Mouse (Mus musculus) hindbrain, embryonic 16.5 days (tissue): ENCODE measurements around the gene Cldn14. TPM values are rescaled to one million over a fixed set of nuclear protein-coding genes. Genes with fewer than 3 reads are reported as not detected.

Experiments
- ATAC-seq: fragments of 200-750 bp; cut with Nextera tagmentation; 2 replicates; pipeline ENCODE4 v1.8.0; 2017; ENCODE audit warnings: moderate TSS enrichment, moderate library complexity
- H3K27ac ChIP-seq: fragments of 300-500 bp; sonication (generic); 2 replicates; pipeline ENCODE4 v1.5.1; 2014; ENCODE audit warnings: low read depth, mild to moderate bottlenecking, control low read depth, low read length, moderate library complexity
- H3K27me3 ChIP-seq: fragments of 300-500 bp; sonication (generic); replicated peaks from 2 replicates; pipeline ENCODE4 v1.6.1; 2014; ENCODE audit warnings: low read length; ENCODE audit not compliant: control insufficient read depth, insufficient read depth
- H3K36me3 ChIP-seq: fragments of 300-500 bp; sonication (generic); 2 replicates; pipeline ENCODE4 v1.6.1; 2014; ENCODE audit warnings: mild to moderate bottlenecking, low read length, moderate library complexity, mixed read lengths; ENCODE audit not compliant: control insufficient read depth, insufficient read depth
- H3K4me1 ChIP-seq: fragments of 300-500 bp; sonication (generic); 2 replicates; pipeline ENCODE4 v1.6.1; 2014; ENCODE audit warnings: low read depth, low read length; ENCODE audit not compliant: control insufficient read depth, insufficient read depth
- H3K4me2 ChIP-seq: fragments of 300-500 bp; sonication (generic); 2 replicates; pipeline ENCODE4 v1.6.1; 2014; ENCODE audit warnings: mild to moderate bottlenecking, low read length, control low read depth, moderate library complexity
- H3K4me3 ChIP-seq: fragments of 300-500 bp; sonication (generic); 2 replicates; pipeline ENCODE4 v1.5.1; 2014; ENCODE audit warnings: mild to moderate bottlenecking, low read length, control low read depth, moderate library complexity
- H3K9ac ChIP-seq: fragments of 300-500 bp; sonication (generic); 2 replicates; pipeline ENCODE4 v1.6.1; 2014; ENCODE audit warnings: low read depth, mild to moderate bottlenecking, control low read depth, low read length, moderate library complexity
- H3K9me3 ChIP-seq: fragments of 300-500 bp; sonication (generic); 2 replicates; pipeline ENCODE4 v1.6.1; 2014; ENCODE audit warnings: mild to moderate bottlenecking, low read length, moderate library complexity; ENCODE audit not compliant: control insufficient read depth
- WGBS: fragments of 180-500 bp; shearing (Covaris S2); extraction: QIAGEN DNeasy Blood & Tissue Kit; methylation state at CpG from one replicate; pipeline ENCODE4 v1.1.7; 2014; 5-methylcytosine and 5-hydroxymethylcytosine counted together
- polyA plus RNA-seq: library from polyadenylated mRNA; unstranded; fragments of >200 nt; fragmentation: Nextera tagmentation; extraction: Ambion mirVana; gene quantifications from 2 replicates; pipeline ENCODE4 v1.2.1, GENCODE M21; 2015

Gene Cldn14
- polyA plus RNA-seq, 1 experiment from 2014 or later, result not detected

- no peak for ATAC-seq
- Histone ChIP-seq H3K27me3 (no peaks in the 10 kb centered on the region; the same call in 1 of the 2 replicates), H3K9ac (no peak overlapping the region), H3K27ac (no peak overlapping the region), H3K4me2 (no peak overlapping the region), H3K4me3 (no peak overlapping the region), H3K4me1 (no peaks in the 10 kb centered on the region), H3K9me3 (no peaks in the 10 kb centered on the region), H3K36me3 (no peaks in the 10 kb centered on the region)
- WGBS, result 77% methylated on average over 6 of the region's 6 CpGs
Observed at GRCm38 (mm10) chr16:93944301-93944700, 64.3 kb downstream of the Cldn14 start.

GRCm38 (mm10) chr16:93942796-93943502 lies 65.7 kb downstream of the Cldn14 start:
- no peak overlapping the region for H3K4me3 ChIP-seq
- no peaks in the 10 kb centered on the region for H3K36me3 ChIP-seq
- no peaks in the 10 kb centered on the region; the same call in 1 of the 2 replicates for H3K27me3 ChIP-seq
- no peak for ATAC-seq
- peaks cover 2% of the 10 kb centered on the region; the same call in 1 of the 2 replicates for H3K4me1 ChIP-seq
- no peaks in the 10 kb centered on the region for H3K9me3 ChIP-seq
- H3K27ac ChIP-seq, result no peak overlapping the region
- 97% methylated on average over 10 of the region's 10 CpGs for WGBS
- H3K9ac ChIP-seq, result no peak overlapping the region
- no peak overlapping the region for H3K4me2 ChIP-seq

GRCm38 (mm10) chr16:93941781-93942567 lies 66.7 kb downstream of the Cldn14 start:
- ATAC-seq, result no peak
- H3K4me3 ChIP-seq, result no peak overlapping the region
- H3K9ac ChIP-seq, result no peak overlapping the region
- no peak overlapping the region for H3K27ac ChIP-seq
- 66% methylated on average over 10 of the region's 10 CpGs for WGBS
- peaks cover 2% of the 10 kb centered on the region; the same call in 1 of the 2 replicates for H3K4me1 ChIP-seq
- no peaks in the 10 kb centered on the region; the same call in 1 of the 2 replicates for H3K27me3 ChIP-seq
- no peak overlapping the region for H3K4me2 ChIP-seq
- no peaks in the 10 kb centered on the region for H3K9me3 ChIP-seq
- no peaks in the 10 kb centered on the region for H3K36me3 ChIP-seq

DNA sequence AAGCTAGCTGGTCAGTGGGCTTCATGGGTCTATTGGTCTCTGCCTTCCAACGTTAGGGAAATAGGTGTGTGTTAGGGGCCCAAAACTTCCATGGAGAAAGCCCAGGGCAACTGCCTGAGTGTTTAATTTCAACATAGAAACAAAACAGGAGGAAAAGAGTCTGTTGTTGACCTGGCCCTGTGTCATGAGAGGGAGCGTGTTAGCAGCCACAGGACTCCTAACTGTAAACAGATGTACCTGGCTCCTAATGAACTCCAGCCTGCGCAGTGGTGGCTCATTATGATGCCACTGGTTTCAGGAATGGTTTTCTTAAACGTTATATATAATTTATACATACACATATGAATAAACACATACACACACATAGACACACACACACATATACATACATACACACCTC lies 68.7 kb downstream of the Cldn14 start:
- H3K9ac ChIP-seq, result no peak overlapping the region
- no peak overlapping the region for H3K4me3 ChIP-seq
- 85% methylated on average over 4 of the region's 4 CpGs for WGBS
- H3K4me1 ChIP-seq, result peaks cover 2% of the 10 kb centered on the region; the same call in 1 of the 2 replicates
- H3K9me3 ChIP-seq, result no peaks in the 10 kb centered on the region
- peaks cover 8% of the 10 kb centered on the region for H3K27me3 ChIP-seq
- H3K36me3 ChIP-seq, result no peaks in the 10 kb centered on the region
- no peak overlapping the region for H3K27ac ChIP-seq
- no peak overlapping the region for H3K4me2 ChIP-seq
- no peak for ATAC-seq

DNA sequence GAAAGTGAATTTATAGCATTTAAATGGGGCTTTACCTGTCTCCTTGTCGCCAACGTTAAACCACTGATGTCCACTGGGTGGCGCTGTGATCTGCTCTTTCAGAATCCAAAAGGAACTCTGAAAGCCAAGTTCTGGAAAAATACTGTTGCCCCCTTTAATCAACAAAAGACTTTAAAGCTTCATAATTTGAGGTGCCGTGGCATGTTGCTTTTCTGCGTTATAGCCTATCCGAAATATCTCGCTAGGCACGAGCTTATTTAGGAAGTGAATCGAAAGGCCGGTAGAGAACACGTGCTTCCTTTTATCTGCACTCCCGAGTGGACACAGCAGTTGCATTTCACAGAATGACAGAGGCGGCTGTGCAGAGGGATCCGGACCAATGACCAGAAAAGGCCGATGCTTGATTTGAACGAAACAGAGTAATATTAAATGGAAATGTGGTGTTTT lies 70.2 kb downstream of the Cldn14 start:
- Histone ChIP-seq H3K27me3 (peaks cover 13% of the 10 kb centered on the region), H3K9me3 (no peaks in the 10 kb centered on the region), H3K9ac (peak overlapping the region; percentile 43; the same call in 1 of the 2 replicates), H3K4me2 (peak overlapping the region; percentile 60), H3K4me3 (peak overlapping the region; percentile 32), H3K36me3 (no peaks in the 10 kb centered on the region), H3K27ac (no peak overlapping the region), H3K4me1 (peaks cover 2% of the 10 kb centered on the region; the same call in 1 of the 2 replicates)
- no peak for ATAC-seq
- WGBS, result 10% methylated on average over 16 of the region's 16 CpGs

DNA sequence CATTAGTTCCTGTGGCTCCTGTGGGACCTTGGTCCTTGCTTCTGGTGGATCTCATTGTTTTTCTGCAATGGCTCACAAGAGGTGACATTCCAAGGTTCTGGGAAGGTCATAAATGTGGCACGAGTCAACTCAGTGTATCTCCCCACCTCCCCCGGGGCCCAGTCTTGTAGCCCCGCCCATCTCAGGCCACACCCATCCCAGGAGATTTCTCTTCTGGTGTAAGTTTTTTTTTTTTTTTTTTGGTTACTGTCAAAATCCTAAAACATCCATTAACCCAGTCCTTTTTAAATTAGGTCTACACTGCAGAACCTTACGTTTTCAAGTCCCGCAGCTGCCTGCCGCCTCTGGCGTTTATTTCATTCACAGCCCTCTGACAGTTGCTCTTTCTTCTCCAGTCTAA lies 73.6 kb downstream of the Cldn14 start:
- no peak overlapping the region for H3K9ac ChIP-seq
- no peaks in the 10 kb centered on the region for H3K36me3 ChIP-seq
- peaks cover 13% of the 10 kb centered on the region for H3K27me3 ChIP-seq
- no peak for ATAC-seq
- WGBS, result 21% methylated on average over 7 of the region's 7 CpGs
- H3K9me3 ChIP-seq, result no peaks in the 10 kb centered on the region
- peaks cover 2% of the 10 kb centered on the region; the same call in 1 of the 2 replicates for H3K4me1 ChIP-seq
- no peak overlapping the region for H3K4me2 ChIP-seq
- no peak overlapping the region for H3K4me3 ChIP-seq
- H3K27ac ChIP-seq, result no peak overlapping the region

DNA sequence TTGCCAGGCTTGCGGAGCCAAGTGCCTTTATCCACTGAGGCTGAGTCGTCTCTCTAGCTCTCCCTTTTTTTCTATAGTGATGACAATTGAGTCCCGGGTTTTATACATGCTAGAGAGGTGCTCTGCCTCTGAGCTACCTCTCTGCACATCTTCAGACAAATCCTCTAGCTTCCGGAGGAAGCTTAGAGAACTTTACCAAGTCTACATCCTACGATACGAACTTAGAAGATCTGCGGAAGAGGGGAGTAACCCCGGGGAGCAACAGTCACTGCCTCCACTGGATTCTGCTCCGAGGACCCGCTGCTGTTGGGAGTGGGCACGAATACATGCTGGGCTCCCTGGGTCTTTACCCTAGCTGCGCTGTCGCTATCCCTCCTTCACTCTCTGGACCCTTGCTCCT lies 74.0 kb downstream of the Cldn14 start:
- no peak overlapping the region for H3K4me2 ChIP-seq
- H3K9ac ChIP-seq, result no peak overlapping the region
- no peak for ATAC-seq
- 22% methylated on average over 13 of the region's 13 CpGs for WGBS
- no peaks in the 10 kb centered on the region for H3K9me3 ChIP-seq
- no peak overlapping the region for H3K4me3 ChIP-seq
- H3K4me1 ChIP-seq, result peaks cover 2% of the 10 kb centered on the region; the same call in 1 of the 2 replicates
- H3K36me3 ChIP-seq, result no peaks in the 10 kb centered on the region
- no peak overlapping the region for H3K27ac ChIP-seq
- H3K27me3 ChIP-seq, result peaks cover 13% of the 10 kb centered on the region

- WGBS, result 63% methylated on average over 17 of the region's 17 CpGs
- Histone ChIP-seq H3K9me3 (no peaks in the 10 kb centered on the region), H3K4me2 (no peak overlapping the region), H3K36me3 (no peaks in the 10 kb centered on the region), H3K4me3 (no peak overlapping the region), H3K9ac (no peak overlapping the region), H3K4me1 (no peaks in the 10 kb centered on the region), H3K27me3 (peaks cover 13% of the 10 kb centered on the region), H3K27ac (no peak overlapping the region)
- ATAC-seq, result no peak
Observed at GRCm38 (mm10) chr16:93932185-93933168, 76.2 kb downstream of the Cldn14 start.
